Mouse (Mus musculus) myocyte (in vitro differentiated cells): ENCODE measurements at regions not wholly inside any gene's neighbourhood (a gene's known extent, or its start where the extent isn't known, plus 50 kb on each side); places are given as distances from the start of the nearest gene placed in this dataset.

ENCODE experiments used
- H3K27me3 ChIP-seq: one replicate; pipeline ENCODE4 v1.6.1; 2011; ENCODE audit not compliant: control insufficient read depth, insufficient read depth, insufficient read length
- H3K36me3 ChIP-seq: one replicate; pipeline ENCODE4 v1.6.1; 2011; ENCODE audit not compliant: control insufficient read depth, insufficient read depth
- H3K4me2 ChIP-seq: one replicate; pipeline ENCODE4 v1.6.1; 2011; ENCODE audit warnings: low read depth, control low read depth
- H3K4me3 ChIP-seq: one replicate; pipeline ENCODE4 v1.5.1; 2011; ENCODE audit warnings: mild to moderate bottlenecking, control low read depth, moderate library complexity
- H3K79me2 ChIP-seq: one replicate; pipeline ENCODE4 v1.6.1; 2011; ENCODE audit not compliant: control insufficient read depth, insufficient read depth
- H3ac ChIP-seq: one replicate; pipeline ENCODE4 v1.6.1; 2011; ENCODE audit not compliant: control insufficient read depth, insufficient read length
- CEBPB ChIP-seq: IDR thresholded peaks from 2 replicates; pipeline ENCODE4 v1.6.1; 2011; ENCODE audit warnings: mild to moderate bottlenecking, moderate library complexity; ENCODE audit not compliant: poor library complexity, insufficient read depth, severe bottlenecking
- E2F4 ChIP-seq: IDR thresholded peaks from one replicate; pipeline ENCODE4 v1.6.1; 2011; ENCODE audit warnings: mild to moderate bottlenecking, control low read depth, moderate library complexity; ENCODE audit not compliant: insufficient read depth
- MAX ChIP-seq: IDR thresholded peaks from one replicate; pipeline ENCODE4 v1.6.1; 2011; ENCODE audit warnings: low read depth, mild to moderate bottlenecking, control low read depth
- MYOD1 ChIP-seq, 3 experiments: IDR thresholded peaks; one replicate each; pipeline ENCODE4 v1.6.1; 2011; ENCODE audit warnings: control low read depth in 2 of 3, low read depth in 2 of 3, mild to moderate bottlenecking in 2 of 3, moderate library complexity in 1 of 3; ENCODE audit not compliant: insufficient read length in 2 of 3, control insufficient read depth in 1 of 3
- MYOG ChIP-seq, 3 experiments: IDR thresholded peaks; one replicate each; pipeline ENCODE4 v1.6.1; 2011; ENCODE audit warnings: control low read depth in 2 of 3, low read depth in 2 of 3, mild to moderate bottlenecking in 2 of 3; ENCODE audit not compliant: insufficient read length in 2 of 3, control insufficient read depth in 1 of 3, insufficient read depth in 1 of 3
- POLR2A ChIP-seq: IDR thresholded peaks from one replicate; pipeline ENCODE4 v1.6.1; 2011; ENCODE audit warnings: low read depth, mild to moderate bottlenecking, control low read depth, moderate library complexity; ENCODE audit not compliant: insufficient read length
- POLR2AphosphoS2 ChIP-seq: IDR thresholded peaks from one replicate; pipeline ENCODE4 v1.6.1; 2011; ENCODE audit warnings: low read depth, control low read depth; ENCODE audit not compliant: insufficient read length
- REST ChIP-seq: IDR thresholded peaks from one replicate; pipeline ENCODE4 v1.6.1; 2011; ENCODE audit warnings: mild to moderate bottlenecking, control low read depth, moderate library complexity; ENCODE audit not compliant: insufficient read depth, insufficient read length
- SRF ChIP-seq: IDR thresholded peaks from one replicate; pipeline ENCODE4 v1.6.1; 2011; ENCODE audit warnings: low read depth; ENCODE audit not compliant: control insufficient read depth, insufficient read length
- TCF12 ChIP-seq: IDR thresholded peaks from one replicate; pipeline ENCODE4 v1.6.1; 2011; ENCODE audit warnings: mild to moderate bottlenecking, control low read depth; ENCODE audit not compliant: poor library complexity, insufficient read depth, severe bottlenecking
- TCF3 ChIP-seq: IDR thresholded peaks from one replicate; pipeline ENCODE4 v1.6.1; 2011; ENCODE audit warnings: low read depth, control low read depth; ENCODE audit not compliant: insufficient read length
- USF1 ChIP-seq: IDR thresholded peaks from one replicate; pipeline ENCODE4 v1.6.1; 2011; ENCODE audit warnings: low read depth, mild to moderate bottlenecking, control low read depth, moderate library complexity

- H3K4me3 ChIP-seq = no peak overlapping the region
- H3K79me2 ChIP-seq = no peaks in the 10 kb centered on the region
- H3K4me2 ChIP-seq = no peak overlapping the region
- H3K27me3 ChIP-seq = no peaks in the 10 kb centered on the region
- no peak for TF ChIP-seq MYOG (IDR thresholded peaks at IDR 0.05; ENCODE audit: control insufficient read depth in 1 of 3, insufficient read depth in 1 of 3, insufficient read length in 2 of 3, low read depth in 2 of 3)
- no peak for TF ChIP-seq SRF
- no peak for TF ChIP-seq REST
- no peak for TF ChIP-seq MYOD1 (IDR thresholded peaks at IDR 0.05; ENCODE audit: control insufficient read depth in 1 of 3, insufficient read length in 2 of 3, low read depth in 2 of 3)
- TF ChIP-seq POLR2A = no peak
- no peak for TF ChIP-seq E2F4
- no peak for TF ChIP-seq MAX
- no peak for TF ChIP-seq TCF12
- TF ChIP-seq USF1 = no peak
- H3K36me3 ChIP-seq = no peaks in the 10 kb centered on the region
- H3ac ChIP-seq = no peak overlapping the region
Measured at GRCm38 (mm10) chr1:82162926-82163325, 70.0 kb upstream of the Gm9747 start.

DNA sequence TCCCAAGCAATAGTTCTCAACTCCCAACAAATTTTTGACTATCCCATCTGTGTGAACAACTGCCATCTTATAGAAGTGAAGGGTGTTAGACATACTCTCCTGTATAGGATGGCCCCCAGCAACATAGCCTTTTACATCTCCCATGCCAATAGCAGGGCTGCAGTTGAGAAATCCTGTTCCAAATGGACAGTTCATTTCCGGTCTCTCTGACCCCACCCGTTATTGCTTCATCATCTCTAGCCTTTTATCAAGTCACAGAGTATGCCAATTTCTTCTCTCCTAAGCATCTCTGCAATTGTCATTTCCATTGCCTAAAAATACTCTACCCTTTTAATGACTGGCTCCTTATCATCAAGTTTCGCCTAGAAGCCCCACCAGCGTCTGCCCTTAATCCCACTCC lies 64.8 kb upstream of the Gm9747 start:
- Histone ChIP-seq H3K4me3 (no peak overlapping the region), H3K36me3 (no peaks in the 10 kb centered on the region), H3K79me2 (no peaks in the 10 kb centered on the region), H3K27me3 (no peaks in the 10 kb centered on the region), H3ac (no peak overlapping the region), H3K4me2 (no peak overlapping the region)
- TF ChIP-seq REST (no peak), TCF12 (no peak), MYOD1 (IDR thresholded peaks at IDR 0.05; ENCODE audit: control insufficient read depth in 1 of 3, insufficient read length in 2 of 3, low read depth in 2 of 3) (no peak), USF1 (no peak), POLR2AphosphoS2 (no peak), CEBPB (no peak), MAX (no peak), TCF3 (no peak), MYOG (IDR thresholded peaks at IDR 0.05; ENCODE audit: control insufficient read depth in 1 of 3, insufficient read depth in 1 of 3, insufficient read length in 2 of 3, low read depth in 2 of 3) (no peak), SRF (no peak), POLR2A (no peak), E2F4 (no peak)

DNA sequence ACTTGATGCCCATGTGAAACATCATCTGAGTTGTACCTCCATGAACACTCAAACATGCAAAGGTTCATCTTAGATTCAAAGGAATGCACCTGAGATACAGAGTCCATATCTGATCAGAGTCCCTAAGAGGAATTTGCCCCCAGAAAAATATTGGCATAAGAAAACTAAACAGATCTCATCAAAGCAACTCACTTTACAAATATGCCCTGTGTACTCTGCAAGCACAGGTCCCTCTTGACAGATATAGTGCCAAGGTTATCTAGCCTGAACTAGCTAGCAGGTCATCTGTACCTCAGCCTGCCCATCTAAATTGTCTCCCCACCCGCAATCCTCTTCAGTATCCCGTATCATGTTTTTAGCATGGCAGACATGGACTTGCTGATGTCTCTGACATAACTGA lies 64.0 kb upstream of the Gm9747 start:
- no peak overlapping the region for H3K4me2 ChIP-seq
- no peak overlapping the region for H3K4me3 ChIP-seq
- no peaks in the 10 kb centered on the region for H3K79me2 ChIP-seq
- H3ac ChIP-seq = no peak overlapping the region
- TF ChIP-seq SRF = no peak
- no peak for TF ChIP-seq MYOD1 (IDR thresholded peaks at IDR 0.05; ENCODE audit: control insufficient read depth in 1 of 3, insufficient read length in 2 of 3, low read depth in 2 of 3)
- no peak for TF ChIP-seq USF1
- TF ChIP-seq POLR2AphosphoS2 = no peak
- TF ChIP-seq MYOG (IDR thresholded peaks at IDR 0.05; ENCODE audit: control insufficient read depth in 1 of 3, insufficient read depth in 1 of 3, insufficient read length in 2 of 3, low read depth in 2 of 3) = no peak
- TF ChIP-seq TCF12 = no peak
- TF ChIP-seq E2F4 = no peak
- TF ChIP-seq REST = no peak
- no peak for TF ChIP-seq POLR2A
- H3K27me3 ChIP-seq = no peaks in the 10 kb centered on the region
- H3K36me3 ChIP-seq = no peaks in the 10 kb centered on the region

DNA sequence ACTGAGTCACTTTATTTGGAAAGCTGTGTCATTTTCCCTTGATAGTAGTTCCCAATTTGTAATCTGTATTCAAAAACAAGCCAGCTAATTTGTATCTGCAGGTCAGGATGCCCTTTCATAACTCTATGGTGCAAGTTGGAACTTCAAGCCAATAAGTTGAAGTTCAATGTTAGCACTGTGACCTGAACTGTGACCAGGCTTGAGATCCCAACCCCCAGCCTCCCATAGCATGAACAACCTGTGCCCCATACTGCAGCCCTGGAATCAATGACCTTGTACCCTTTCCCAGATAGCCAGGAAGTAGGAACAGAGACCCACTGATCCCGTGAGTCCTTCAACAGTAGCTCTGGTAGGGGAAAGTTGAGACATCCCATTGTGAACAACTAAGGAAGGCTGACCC lies 52.5 kb upstream of the Gm9747 start:
- Histone ChIP-seq H3K4me2 (no peak overlapping the region), H3K36me3 (no peaks in the 10 kb centered on the region), H3K27me3 (no peaks in the 10 kb centered on the region), H3K4me3 (no peak overlapping the region), H3K79me2 (no peaks in the 10 kb centered on the region), H3ac (no peak overlapping the region)
- TF ChIP-seq REST (no peak), CEBPB (no peak), MAX (no peak), USF1 (no peak), E2F4 (no peak), TCF12 (no peak), TCF3 (no peak), POLR2A (no peak), MYOG (IDR thresholded peaks at IDR 0.05; ENCODE audit: control insufficient read depth in 1 of 3, insufficient read depth in 1 of 3, insufficient read length in 2 of 3, low read depth in 2 of 3) (no peak), MYOD1 (IDR thresholded peaks at IDR 0.05; ENCODE audit: control insufficient read depth in 1 of 3, insufficient read length in 2 of 3, low read depth in 2 of 3) (no peak), SRF (no peak), POLR2AphosphoS2 (no peak)
